Mouse (Mus musculus): ENCODE measurements at regions not wholly inside any gene's neighbourhood (a gene's known extent, or its start where the extent isn't known, plus 50 kb on each side); places are given as distances from the start of the nearest gene placed in this dataset.

DNA sequence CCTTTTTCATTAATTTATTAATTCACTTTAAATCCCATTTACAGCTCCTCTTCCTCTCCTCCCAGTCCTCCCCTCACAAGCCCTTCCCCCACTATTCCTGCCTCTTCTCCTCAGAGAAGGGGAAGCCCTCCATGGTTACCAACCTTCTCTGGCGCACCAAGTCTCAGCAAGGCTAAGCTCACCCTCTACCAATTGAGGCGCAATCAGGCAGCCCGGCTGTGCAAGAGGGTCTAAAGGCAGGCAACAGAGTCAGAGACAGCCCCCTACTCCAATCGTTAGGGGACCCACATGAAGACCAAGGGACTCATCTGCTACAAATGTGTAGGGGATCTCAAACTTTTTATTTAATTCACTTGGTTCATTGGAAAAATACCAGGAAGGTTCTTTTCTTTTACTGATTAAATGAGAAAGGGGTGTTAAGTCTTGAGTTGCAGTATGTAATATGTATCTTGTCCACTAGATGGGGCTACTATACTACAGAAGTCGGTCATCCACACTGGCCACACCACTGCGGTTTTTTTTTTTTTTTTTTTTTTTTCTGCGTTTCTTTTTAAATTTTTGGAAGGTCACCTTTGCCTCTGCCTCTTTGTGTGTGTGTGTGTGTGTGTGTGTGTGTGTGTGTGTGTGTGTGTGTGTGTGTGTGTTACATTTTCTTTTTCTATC, 1411.4 kb downstream of the Slc22a22 start:
- Histone ChIP-seq H3K4me1 (ENCODE audit: control insufficient read depth, insufficient read depth, low read length) (no peaks in the 10 kb centered on the region), H3K4me3 (ENCODE audit: low read depth, low read length) (no peak overlapping the region), H3K36me3 (ENCODE audit: control insufficient read depth, insufficient read depth, low read length, poor library complexity, severe bottlenecking) (no peaks in the 10 kb centered on the region), H3K9ac (ENCODE audit: low read depth, poor library complexity, severe bottlenecking) (no peak overlapping the region), H3K27me3 (ENCODE audit: control insufficient read depth, insufficient read depth, low read length, poor library complexity, severe bottlenecking) (no peaks in the 10 kb centered on the region), H3K9me3 (replicated peaks; ENCODE audit: control insufficient read depth, insufficient read depth, low read length, poor library complexity, severe bottlenecking) (no peaks in the 10 kb centered on the region), H3K27ac (ENCODE audit: insufficient read depth, low read length) (no peak overlapping the region)
- no peak for TF ChIP-seq CTCF (IDR thresholded peaks at IDR 0.05; ENCODE audit: low read depth, low read length)
- no peak for TF ChIP-seq POLR2A (IDR thresholded peaks at IDR 0.05; ENCODE audit: insufficient read depth, low read length)
- TF ChIP-seq EP300 (IDR thresholded peaks at IDR 0.05; ENCODE audit: insufficient read depth, low read depth, low read length) = no peak

DNA sequence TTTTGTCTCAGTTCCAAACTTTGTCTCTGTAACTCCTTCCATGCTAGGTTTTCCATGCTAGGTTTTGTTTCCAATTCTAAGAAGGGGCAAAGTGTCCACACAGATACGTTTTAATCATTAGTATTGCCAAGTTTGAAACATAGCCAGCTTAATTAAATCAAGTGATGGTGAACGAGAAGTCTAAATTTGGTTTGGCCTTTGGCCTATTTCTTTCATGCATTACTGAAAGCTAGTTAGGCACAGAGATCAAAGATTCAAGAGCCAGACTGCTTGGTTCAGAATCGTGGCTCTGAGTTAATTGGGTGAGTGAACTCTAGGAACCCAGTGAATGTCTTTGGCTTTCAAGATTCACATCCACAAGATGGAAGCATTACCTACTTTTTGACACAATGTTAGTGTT, 1414.8 kb downstream of the Slc22a22 start:
- TF ChIP-seq CTCF (IDR thresholded peaks at IDR 0.05; ENCODE audit: low read depth, low read length) = no peak
- TF ChIP-seq EP300 (IDR thresholded peaks at IDR 0.05; ENCODE audit: insufficient read depth, low read depth, low read length) = no peak
- no peak for TF ChIP-seq POLR2A (IDR thresholded peaks at IDR 0.05; ENCODE audit: insufficient read depth, low read length)
- H3K9ac ChIP-seq (ENCODE audit: low read depth, poor library complexity, severe bottlenecking) = no peak overlapping the region
- H3K4me3 ChIP-seq (ENCODE audit: low read depth, low read length) = no peak overlapping the region
- H3K36me3 ChIP-seq (ENCODE audit: control insufficient read depth, insufficient read depth, low read length, poor library complexity, severe bottlenecking) = no peaks in the 10 kb centered on the region
- no peaks in the 10 kb centered on the region for H3K9me3 ChIP-seq (replicated peaks; ENCODE audit: control insufficient read depth, insufficient read depth, low read length, poor library complexity, severe bottlenecking)
- H3K27ac ChIP-seq (ENCODE audit: insufficient read depth, low read length) = no peak overlapping the region
- no peaks in the 10 kb centered on the region for H3K4me1 ChIP-seq (ENCODE audit: control insufficient read depth, insufficient read depth, low read length)
- H3K27me3 ChIP-seq (ENCODE audit: control insufficient read depth, insufficient read depth, low read length, poor library complexity, severe bottlenecking) = no peaks in the 10 kb centered on the region

DNA sequence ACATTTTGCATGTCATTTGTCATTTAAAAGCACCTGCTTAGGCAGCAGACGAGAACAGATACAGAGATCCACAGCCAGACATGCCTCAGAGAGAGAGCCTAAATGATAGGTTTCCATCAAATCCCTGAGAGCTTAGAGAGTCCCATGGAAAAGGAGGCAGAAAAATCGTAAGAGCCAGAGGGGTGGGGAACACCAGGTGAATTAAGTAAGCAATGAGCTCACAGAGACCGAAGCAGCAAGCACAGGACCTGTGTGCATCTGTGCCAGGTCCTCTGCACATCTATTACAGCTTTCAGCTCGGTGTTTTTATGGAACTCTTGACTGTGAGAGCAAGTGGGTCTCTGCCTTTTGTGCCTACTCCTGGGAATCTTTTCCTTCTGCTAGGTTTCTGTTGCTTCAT, 1416.1 kb downstream of the Slc22a22 start:
- no peak for TF ChIP-seq CTCF (IDR thresholded peaks at IDR 0.05; ENCODE audit: low read depth, low read length)
- no peak for TF ChIP-seq EP300 (IDR thresholded peaks at IDR 0.05; ENCODE audit: insufficient read depth, low read depth, low read length)
- no peak for TF ChIP-seq POLR2A (IDR thresholded peaks at IDR 0.05; ENCODE audit: insufficient read depth, low read length)
- no peaks in the 10 kb centered on the region for H3K27me3 ChIP-seq (ENCODE audit: control insufficient read depth, insufficient read depth, low read length, poor library complexity, severe bottlenecking)
- H3K9ac ChIP-seq (ENCODE audit: low read depth, poor library complexity, severe bottlenecking) = no peak overlapping the region
- no peaks in the 10 kb centered on the region for H3K36me3 ChIP-seq (ENCODE audit: control insufficient read depth, insufficient read depth, low read length, poor library complexity, severe bottlenecking)
- H3K4me1 ChIP-seq (ENCODE audit: control insufficient read depth, insufficient read depth, low read length) = no peaks in the 10 kb centered on the region
- H3K9me3 ChIP-seq (replicated peaks; ENCODE audit: control insufficient read depth, insufficient read depth, low read length, poor library complexity, severe bottlenecking) = no peaks in the 10 kb centered on the region
- H3K27ac ChIP-seq (ENCODE audit: insufficient read depth, low read length) = no peak overlapping the region
- no peak overlapping the region for H3K4me3 ChIP-seq (ENCODE audit: low read depth, low read length)

DNA sequence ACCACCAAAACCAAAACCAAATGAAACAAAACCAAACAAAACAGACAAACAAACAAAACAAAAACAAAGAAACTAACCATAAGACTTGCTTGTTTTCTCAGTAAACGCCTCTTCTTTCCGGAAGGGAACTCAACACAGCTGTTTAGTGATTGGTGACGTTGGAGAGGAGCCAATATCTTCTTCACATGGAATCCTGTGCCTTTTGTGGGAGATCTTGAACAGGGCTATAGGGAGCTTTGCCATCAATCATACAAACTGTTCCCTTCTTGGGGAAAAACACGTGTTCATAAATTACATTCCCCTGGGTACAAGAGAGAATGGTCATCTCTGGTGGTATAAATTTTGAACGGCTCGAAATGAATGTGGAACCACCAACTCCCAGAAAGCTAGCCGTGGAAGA, 1426.7 kb downstream of the Slc22a22 start:
- H3K27me3 ChIP-seq (ENCODE audit: control insufficient read depth, insufficient read depth, low read length, poor library complexity, severe bottlenecking) = no peaks in the 10 kb centered on the region; the same call in 1 of the 2 replicates
- H3K4me3 ChIP-seq (ENCODE audit: low read depth, low read length) = no peak overlapping the region
- TF ChIP-seq CTCF (IDR thresholded peaks at IDR 0.05; ENCODE audit: low read depth, low read length) (no peak), EP300 (IDR thresholded peaks at IDR 0.05; ENCODE audit: insufficient read depth, low read depth, low read length) (no peak), POLR2A (IDR thresholded peaks at IDR 0.05; ENCODE audit: insufficient read depth, low read length) (no peak)
- H3K4me1 ChIP-seq (ENCODE audit: control insufficient read depth, insufficient read depth, low read length) = no peaks in the 10 kb centered on the region
- H3K9ac ChIP-seq (ENCODE audit: low read depth, poor library complexity, severe bottlenecking) = no peak overlapping the region
- no peaks in the 10 kb centered on the region for H3K9me3 ChIP-seq (replicated peaks; ENCODE audit: control insufficient read depth, insufficient read depth, low read length, poor library complexity, severe bottlenecking)
- no peak overlapping the region for H3K27ac ChIP-seq (ENCODE audit: insufficient read depth, low read length)
- H3K36me3 ChIP-seq (ENCODE audit: control insufficient read depth, insufficient read depth, low read length, poor library complexity, severe bottlenecking) = no peaks in the 10 kb centered on the region

DNA sequence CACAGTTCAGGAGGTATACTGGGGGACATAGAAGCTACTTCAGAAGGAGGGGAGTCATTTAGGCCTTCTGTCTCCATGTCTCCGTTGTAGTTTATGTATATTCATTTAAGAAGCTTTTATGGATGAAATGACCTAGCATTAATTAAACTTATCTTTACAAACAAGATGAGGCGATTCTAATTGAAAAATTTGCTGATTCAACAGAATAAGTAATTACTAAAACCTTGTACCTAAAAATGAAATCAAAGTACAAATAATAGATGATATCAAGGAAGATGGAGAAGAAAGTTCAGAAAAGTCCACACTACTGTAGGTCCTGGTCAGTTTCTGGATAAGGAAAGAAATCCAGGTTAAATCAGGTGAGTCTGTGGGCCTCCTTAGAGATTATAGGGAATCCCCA, 1429.6 kb downstream of the Slc22a22 start:
- Histone ChIP-seq H3K4me1 (ENCODE audit: control insufficient read depth, insufficient read depth, low read length) (no peaks in the 10 kb centered on the region), H3K27me3 (ENCODE audit: control insufficient read depth, insufficient read depth, low read length, poor library complexity, severe bottlenecking) (no peaks in the 10 kb centered on the region; the same call in 1 of the 2 replicates), H3K27ac (ENCODE audit: insufficient read depth, low read length) (no peak overlapping the region)

DNA sequence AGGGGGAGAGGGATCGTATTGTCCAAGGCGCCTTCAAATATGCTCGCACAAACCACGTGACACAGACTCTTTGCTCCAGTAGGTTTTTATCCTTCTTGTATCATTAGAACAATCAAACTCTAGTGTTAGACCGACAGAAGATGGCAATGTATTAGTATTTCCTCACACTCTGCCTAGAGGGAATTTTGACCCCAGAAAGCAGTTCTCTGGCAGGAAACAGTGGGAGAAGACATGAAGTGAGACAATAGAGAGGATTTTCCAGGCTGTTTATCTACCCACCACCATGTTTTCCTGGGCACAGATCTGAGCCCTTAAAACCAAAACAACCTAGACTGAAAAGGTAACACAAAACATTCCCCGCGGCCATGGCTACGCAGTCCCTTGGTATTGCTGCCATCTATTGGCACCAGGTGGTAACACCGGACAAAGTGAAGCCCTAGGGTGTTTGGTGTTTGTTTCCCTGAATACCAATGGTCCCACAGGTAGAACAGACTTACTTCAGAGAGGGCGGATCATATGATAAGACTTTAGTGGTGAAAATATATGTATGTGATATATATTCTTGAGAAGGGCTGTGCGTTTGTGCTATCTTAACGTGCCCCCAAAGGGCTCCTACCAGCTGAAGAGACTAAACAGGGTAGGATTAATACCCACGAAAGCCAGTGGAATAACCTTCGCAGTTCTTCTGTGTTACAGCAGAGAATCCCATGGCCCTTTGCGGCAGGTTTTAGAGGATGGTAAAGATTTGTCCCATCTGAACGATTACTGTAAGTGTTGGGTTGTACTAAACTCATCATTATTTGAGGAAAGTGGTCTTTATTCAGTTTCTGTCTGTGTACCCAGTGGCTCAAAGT, 1430.5 kb downstream of the Slc22a22 start:
- H3K4me3 ChIP-seq (ENCODE audit: low read depth, low read length) = no peak overlapping the region

More for the DNA sequence above, 1429.6 kb downstream of the Slc22a22 start:
- H3K4me3 ChIP-seq (ENCODE audit: low read depth, low read length) = no peak overlapping the region
- H3K36me3 ChIP-seq (ENCODE audit: control insufficient read depth, insufficient read depth, low read length, poor library complexity, severe bottlenecking) = no peaks in the 10 kb centered on the region
- no peak for TF ChIP-seq EP300 (IDR thresholded peaks at IDR 0.05; ENCODE audit: insufficient read depth, low read depth, low read length)
- TF ChIP-seq POLR2A (IDR thresholded peaks at IDR 0.05; ENCODE audit: insufficient read depth, low read length) = no peak
- TF ChIP-seq CTCF (IDR thresholded peaks at IDR 0.05; ENCODE audit: low read depth, low read length) = no peak
- no peak overlapping the region for H3K9ac ChIP-seq (ENCODE audit: low read depth, poor library complexity, severe bottlenecking)
- no peaks in the 10 kb centered on the region for H3K9me3 ChIP-seq (replicated peaks; ENCODE audit: control insufficient read depth, insufficient read depth, low read length, poor library complexity, severe bottlenecking)

More for the DNA sequence above, 1430.5 kb downstream of the Slc22a22 start:
- H3K9me3 ChIP-seq (replicated peaks; ENCODE audit: control insufficient read depth, insufficient read depth, low read length, poor library complexity, severe bottlenecking) = no peaks in the 10 kb centered on the region
- no peaks in the 10 kb centered on the region for H3K4me1 ChIP-seq (ENCODE audit: control insufficient read depth, insufficient read depth, low read length)
- H3K27ac ChIP-seq (ENCODE audit: insufficient read depth, low read length) = no peak overlapping the region
- no peak overlapping the region for H3K9ac ChIP-seq (ENCODE audit: low read depth, poor library complexity, severe bottlenecking)
- H3K36me3 ChIP-seq (ENCODE audit: control insufficient read depth, insufficient read depth, low read length, poor library complexity, severe bottlenecking) = no peaks in the 10 kb centered on the region
- no peaks in the 10 kb centered on the region; the same call in 1 of the 2 replicates for H3K27me3 ChIP-seq (ENCODE audit: control insufficient read depth, insufficient read depth, low read length, poor library complexity, severe bottlenecking)
- TF ChIP-seq EP300 (IDR thresholded peaks at IDR 0.05; ENCODE audit: insufficient read depth, low read depth, low read length) (no peak), CTCF (IDR thresholded peaks at IDR 0.05; ENCODE audit: low read depth, low read length) (peak; percentile 87)
